Mouse (Mus musculus) embryonic fibroblast, embryonic 13.5 days (primary cell): ENCODE data around the gene T2.

Experiments
- CTCF ChIP-seq: IDR thresholded peaks from 2 replicates; pipeline ENCODE4 v1.5.1; 2011; ENCODE audit warnings: mild to moderate bottlenecking, control low read depth, low read length, moderate library complexity, borderline replicate concordance; ENCODE audit not compliant: insufficient read depth
- POLR2A ChIP-seq: IDR thresholded peaks from 2 replicates; pipeline ENCODE4 v1.6.1; 2011; ENCODE audit warnings: low read depth, mild to moderate bottlenecking, control low read depth, low read length, moderate library complexity

- TF ChIP-seq CTCF = peak; percentile 55; the same call in 1 of the 2 replicates
- TF ChIP-seq POLR2A = no peak
Observed at GRCm38 (mm10) chr17:8372286-8373046, 16.7 kb downstream of the T2 start.
